Mouse (Mus musculus): ENCODE results near the gene Trim26.

Trim26 gene

DNA sequence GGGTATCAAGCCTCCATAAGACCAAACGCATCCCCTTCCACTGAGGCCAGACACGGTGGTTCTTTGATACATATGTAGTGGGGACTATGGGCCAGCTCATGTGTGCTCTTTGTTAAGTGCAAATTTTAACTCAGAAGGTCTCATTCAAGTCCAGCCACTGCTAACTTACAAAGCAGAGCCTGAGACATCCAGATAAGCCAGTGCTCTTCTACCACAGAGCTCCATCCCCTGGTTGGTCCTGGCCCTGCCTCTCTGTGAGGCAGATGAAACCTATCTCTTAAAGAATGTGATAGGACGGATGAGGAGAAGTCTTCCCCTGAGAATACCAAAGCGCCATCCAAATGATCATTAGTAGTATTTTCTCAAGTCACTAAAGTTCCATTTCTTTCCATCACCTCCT is 62.4 kb downstream of the Trim26 start:
- no peak for DNase-seq (ENCODE audit: low spot score in 2 of 2)

DNA sequence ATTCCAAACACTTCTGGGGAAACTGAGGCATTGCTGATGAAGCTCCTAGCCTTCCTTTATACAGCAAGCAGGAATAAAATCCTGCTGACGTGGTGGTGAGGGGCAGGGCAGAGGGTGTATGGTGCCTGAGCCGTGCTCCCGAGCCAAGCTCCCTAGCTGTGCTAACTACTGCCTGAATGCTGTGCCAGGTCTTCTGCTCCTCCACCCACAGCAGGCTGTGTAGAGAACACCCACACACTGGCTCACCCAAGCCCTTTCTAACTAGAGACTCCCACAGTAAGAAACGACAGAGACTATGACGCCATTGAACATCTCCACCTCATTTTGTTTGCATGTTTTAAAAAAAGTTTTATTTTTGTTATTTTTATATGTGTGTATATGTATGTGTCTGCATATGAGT is 63.1 kb downstream of the Trim26 start:
- no peak for DNase-seq (ENCODE audit: low spot score in 2 of 2)

DNA sequence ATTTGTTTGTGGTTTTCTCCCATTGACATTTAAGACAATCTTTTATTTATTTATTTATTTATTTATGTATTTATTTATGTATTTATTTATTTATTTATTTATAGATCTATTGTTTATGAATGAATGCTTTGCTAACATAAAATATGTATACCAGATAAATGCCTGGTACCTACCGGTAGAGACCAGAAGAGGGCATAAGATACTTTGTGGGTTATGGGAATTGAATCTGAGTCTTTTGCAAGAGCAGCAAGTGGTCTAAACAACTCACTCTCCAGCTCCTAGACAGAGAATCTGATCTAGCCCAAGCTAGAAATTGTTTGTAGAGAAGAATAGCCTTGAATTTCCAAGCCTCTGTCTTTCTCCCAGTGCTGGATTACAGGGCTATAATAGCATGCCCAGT is 63.8 kb downstream of the Trim26 start:
- no peak for DNase-seq (ENCODE audit: low spot score in 2 of 2)

DNA sequence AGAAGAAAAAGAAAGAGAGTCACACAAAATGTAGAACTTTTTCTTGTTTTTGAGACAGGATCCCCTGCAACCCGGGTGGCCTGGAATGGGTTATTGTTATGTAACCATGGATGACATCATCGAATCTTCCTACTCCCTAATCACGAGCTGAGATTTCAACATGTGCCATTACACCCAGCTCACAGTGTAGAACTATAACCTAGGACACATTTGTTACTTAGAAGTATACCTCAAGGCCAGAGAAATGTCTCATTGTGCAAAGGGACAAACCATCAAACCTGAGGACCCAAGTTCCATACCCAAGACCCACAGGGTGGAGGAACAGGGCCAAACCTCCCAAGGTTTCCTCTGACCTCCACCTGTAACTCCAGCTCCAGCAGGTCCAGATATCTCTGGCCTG is 66.7 kb downstream of the Trim26 start:
- DNase-seq (ENCODE audit: low spot score in 2 of 2) = no peak

DNA sequence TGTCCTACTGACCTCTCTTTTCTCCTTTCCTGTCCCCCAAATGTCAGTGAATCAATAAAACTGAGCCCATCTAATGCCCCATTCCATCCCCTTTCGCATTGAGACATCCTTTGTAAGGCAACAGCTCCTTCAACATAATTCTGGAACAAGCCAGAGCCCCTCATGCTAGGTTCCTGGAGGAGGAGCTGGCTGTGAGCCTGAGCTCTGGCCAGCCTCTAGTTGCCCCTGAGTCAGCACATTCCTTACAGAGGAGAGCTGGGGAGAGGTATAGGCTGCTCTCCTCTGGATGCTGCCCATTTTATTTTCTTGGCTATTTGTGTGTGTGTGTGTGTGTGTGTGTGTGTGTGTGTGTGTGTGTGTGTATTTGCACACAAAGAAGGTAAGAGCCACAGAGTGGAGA is 71.3 kb downstream of the Trim26 start:
- DNase-seq (ENCODE audit: low spot score in 2 of 2) = no peak

Data from urinary bladder, postnatal 36 days (tissue).